Mouse (Mus musculus) left cerebral cortex, adult 6 months (tissue): ENCODE results near the gene H2-Eb1. TPM values are rescaled to one million over a fixed set of nuclear protein-coding genes. Genes with fewer than 3 reads are reported as not detected.

Experiments
- long read RNA-seq, 2 experiments: library from polyadenylated mRNA; unstranded; transcript quantifications; one replicate each; pipeline ENCODE4 v2.0.0; 2019 to 2020
- polyA plus RNA-seq: library from polyadenylated mRNA; unstranded; fragments of <200 nt; fragmentation: Nextera tagmentation; gene quantifications from 2 replicates; pipeline ENCODE4 v1.2.3, GENCODE M21; 2021

The H2-Eb1 gene
- polyA plus RNA-seq = 4.5 and 6.5 TPM in 2 replicates
- long read RNA-seq, experiment 1, partial matches to known transcripts = 0 of 4 reads
- long read RNA-seq, experiment 1, other reads (novel, unspliced or antisense) = 0 of 4 reads
- long read RNA-seq, experiment 2, partial matches to known transcripts = 0 of 2 reads
- long read RNA-seq, experiment 2, other reads (novel, unspliced or antisense) = 0 of 2 reads

DNA sequence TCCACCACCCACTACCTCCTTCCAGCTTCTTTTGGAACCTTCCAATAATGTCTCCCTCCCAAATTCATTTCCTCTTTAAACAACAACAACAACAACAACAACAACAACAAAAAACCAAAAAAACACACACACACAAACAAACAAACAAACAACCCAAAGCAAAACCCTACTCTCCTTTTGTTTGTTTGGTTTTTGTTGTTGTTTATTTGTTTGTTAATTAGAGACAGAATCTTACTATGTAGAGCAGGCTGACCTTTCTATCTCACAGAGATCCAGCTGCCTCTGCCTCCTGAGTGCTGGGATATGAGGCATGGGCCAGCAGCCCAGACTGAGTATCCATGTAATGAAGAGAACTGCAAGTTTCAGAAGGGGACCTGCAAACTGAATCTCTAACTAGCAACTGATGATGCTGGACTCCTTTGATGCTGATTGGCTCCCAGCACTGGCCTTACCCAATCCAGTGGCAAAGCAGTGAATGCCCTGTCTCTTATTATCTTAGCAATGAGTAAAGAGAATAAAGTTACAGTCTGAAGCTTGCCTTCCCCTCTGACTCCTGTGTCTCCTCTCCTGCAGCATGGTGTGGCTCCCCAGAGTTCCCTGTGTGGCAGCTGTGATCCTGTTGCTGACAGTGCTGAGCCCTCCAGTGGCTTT, at the start of gene H2-Eb1:
TSS of gene H2-Eb1 (plus strand) at position 488 of the 651 bp plus-strand sequence.

DNA sequence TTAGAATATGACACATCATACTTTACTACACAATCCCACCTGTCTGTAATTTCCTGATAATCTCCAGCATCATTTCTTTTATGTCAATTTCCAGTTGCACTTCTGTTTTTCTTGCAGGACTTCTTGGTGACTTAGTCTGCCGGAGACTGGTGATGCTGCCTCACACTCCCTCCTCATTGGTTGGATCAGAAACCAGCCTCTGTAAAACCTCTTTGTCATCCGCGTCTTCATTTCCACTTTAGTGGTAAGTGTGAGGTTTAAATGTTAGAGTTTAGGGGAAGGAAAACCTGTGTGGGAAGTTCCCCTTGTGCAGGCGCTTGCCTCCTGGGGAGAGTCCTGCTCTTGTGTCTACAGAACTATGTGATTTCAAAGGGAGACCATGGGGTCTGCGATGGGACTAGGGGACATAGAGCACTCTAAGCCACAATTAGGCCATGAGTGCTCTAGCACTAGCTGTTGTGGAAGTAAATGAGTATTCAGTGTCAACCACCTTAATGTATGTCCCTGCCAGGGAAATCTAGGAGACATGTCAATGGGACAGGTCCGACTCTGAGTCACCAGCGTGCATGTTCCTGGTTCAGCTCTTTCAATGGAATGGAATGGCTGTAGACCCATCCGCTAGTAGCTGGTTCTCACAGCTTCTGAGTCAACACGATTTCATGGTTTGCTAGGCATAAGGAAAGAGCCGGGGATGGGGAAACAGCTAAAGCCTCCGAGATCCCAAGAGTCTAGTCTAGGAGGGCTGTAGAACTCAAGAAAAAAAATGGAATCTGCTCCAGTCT, 47.9 kb upstream of the H2-Eb1 start, which contains the start of gene H2-Ab1:
TSS of gene H2-Ab1 (plus strand) at position 96 of the 782 bp plus-strand sequence.

DNA sequence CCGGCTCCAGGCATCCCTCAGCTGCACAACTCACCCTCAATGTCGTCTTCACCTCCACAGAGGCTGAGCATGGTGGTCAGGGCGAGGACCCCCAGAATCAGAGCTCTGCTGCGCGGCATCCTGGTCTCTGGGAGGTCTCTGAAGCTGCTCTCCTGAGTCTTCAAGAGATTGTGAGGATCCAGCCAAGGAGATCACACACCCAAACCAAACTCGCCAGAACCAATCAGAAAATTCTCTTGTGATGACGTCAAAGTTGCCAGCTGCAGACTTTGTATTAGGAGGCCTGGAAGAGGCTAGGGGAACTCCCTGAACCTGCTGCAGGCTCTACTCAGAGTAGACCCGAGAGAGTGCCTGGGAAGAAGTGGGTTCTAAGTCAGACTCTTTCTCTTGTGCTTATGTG, 18.0 kb upstream of the H2-Eb1 start, which contains the start of gene H2-Aa:
TSS of gene H2-Aa (minus strand) at position 176 of the 400 bp plus-strand sequence.

DNA sequence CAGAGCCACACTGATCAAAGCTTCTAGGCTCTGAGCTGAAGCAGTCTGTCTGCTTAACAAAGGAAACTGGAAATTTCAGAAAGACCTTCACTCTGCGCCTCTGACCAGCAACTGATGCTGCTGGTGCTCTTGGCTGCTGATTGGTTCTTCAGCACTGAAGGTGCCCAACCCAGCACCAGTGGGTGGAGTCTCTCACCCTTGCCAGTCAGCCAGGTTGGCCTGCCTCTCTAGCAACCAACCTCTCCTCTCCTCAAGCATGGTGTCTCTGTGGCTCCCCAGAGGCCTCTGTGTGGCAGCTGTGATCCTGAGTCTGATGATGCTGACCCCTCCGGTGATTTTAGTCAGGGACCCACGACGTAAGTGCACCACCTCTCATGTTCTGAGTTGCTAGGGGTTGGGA, 19.8 kb downstream of the H2-Eb1 start, which contains the start of gene H2-Eb2:
TSS of gene H2-Eb2 (plus strand) at position 230 of the 400 bp plus-strand sequence.

DNA sequence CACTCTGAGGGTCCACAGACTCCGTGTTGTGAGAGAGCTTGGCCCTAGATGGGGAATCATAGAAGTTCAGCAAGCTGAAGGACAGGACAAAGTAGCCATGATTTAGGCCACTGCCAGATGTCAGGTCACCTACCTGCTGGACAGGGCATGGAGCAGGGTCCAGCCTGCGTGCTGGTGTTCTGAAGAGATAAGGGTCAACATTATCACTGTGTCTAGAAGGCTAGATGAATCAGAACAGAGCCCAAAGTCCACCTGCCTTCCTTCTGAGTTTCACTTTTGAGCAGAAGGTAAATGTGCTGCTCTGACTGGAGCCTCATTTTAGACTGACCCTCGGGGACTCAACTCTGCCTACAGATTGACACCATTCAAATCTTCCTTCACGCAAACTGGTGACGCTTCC, 48.9 kb downstream of the H2-Eb1 start, which contains the start of gene Btnl2:
TSS of gene Btnl2 (plus strand) at position 284 of the 400 bp plus-strand sequence.

Other genes starting within 250 kb of the H2-Eb1 start
- gene H2-Oa, start 213.5 kb upstream of the H2-Eb1 start, polyA plus RNA-seq = 1.2 and 1.6 TPM in 2 replicates
- gene H2-DMa, start 186.3 kb upstream of the H2-Eb1 start, polyA plus RNA-seq = 32.1 and 36.6 TPM in 2 replicates
- 42.2 and 74.5 TPM in 2 replicates for gene Brd2, start 183.2 kb upstream of the H2-Eb1 start, polyA plus RNA-seq
- gene H2-DMb2, start 162.6 kb upstream of the H2-Eb1 start, polyA plus RNA-seq = 0.44 and 0.55 TPM in 2 replicates
- 4.0 and 4.2 TPM in 2 replicates for gene H2-DMb1, start 152.8 kb upstream of the H2-Eb1 start, polyA plus RNA-seq
- gene Tap1, start 118.3 kb upstream of the H2-Eb1 start, polyA plus RNA-seq = 2.2 and 2.8 TPM in 2 replicates
- gene Psmb9, start 118.1 kb upstream of the H2-Eb1 start, polyA plus RNA-seq = 8.1 and 8.5 TPM in 2 replicates
- 21.0 and 24.6 TPM in 2 replicates for gene Psmb8, start 108.1 kb upstream of the H2-Eb1 start, polyA plus RNA-seq
- 5.6 and 6.8 TPM in 2 replicates for gene Tap2, start 102.3 kb upstream of the H2-Eb1 start, polyA plus RNA-seq
- 0.55 and 1.3 TPM in 2 replicates for gene H2-Ob, start 67.0 kb upstream of the H2-Eb1 start, polyA plus RNA-seq
- gene H2-Ab1, start 48.2 kb upstream of the H2-Eb1 start, polyA plus RNA-seq = 7.2 and 13.6 TPM in 2 replicates
- 3.1 and 6.3 TPM in 2 replicates for gene H2-Aa, start 18.0 kb upstream of the H2-Eb1 start, polyA plus RNA-seq
- not detected in 2 replicates for gene H2-Eb2, start 19.8 kb downstream of the H2-Eb1 start, polyA plus RNA-seq
- not detected in 2 replicates for gene Btnl2, start 49.0 kb downstream of the H2-Eb1 start, polyA plus RNA-seq
- not detected in 2 replicates for gene Btnl1, start 71.3 kb downstream of the H2-Eb1 start, polyA plus RNA-seq
- 0.48 and 0.95 TPM in 2 replicates for gene BC051142, start 93.0 kb downstream of the H2-Eb1 start, polyA plus RNA-seq
- gene Btnl4, start 171.5 kb downstream of the H2-Eb1 start, polyA plus RNA-seq = not detected in 2 replicates
- not detected in 2 replicates for gene Btnl6, start 211.5 kb downstream of the H2-Eb1 start, polyA plus RNA-seq